Mouse (Mus musculus) kidney, adult 2 months (tissue): ENCODE results near the gene Tfap4. TPM values are rescaled to one million over a fixed set of nuclear protein-coding genes. Genes with fewer than 3 reads are reported as not detected.
A peak's percentile ranks its signal among the peaks of the same experiment; 100 is the strongest.

Experiments
- DNase-seq: peaks from one replicate; pipeline ENCODE4 v3.0.0; 2021
- H3K27ac ChIP-seq: fragments of 200-500 bp; 2 replicates; pipeline ENCODE4 v1.5.1; 2012; ENCODE audit warnings: low read depth, low read length, control low read depth, inconsistent platforms; ENCODE audit not compliant: insufficient read depth
- H3K27me3 ChIP-seq: fragments of 200-500 bp; replicated peaks from 2 replicates; pipeline ENCODE4 v1.6.1; 2012; ENCODE audit warnings: mild to moderate bottlenecking, moderate library complexity, low read length, inconsistent platforms; ENCODE audit not compliant: control insufficient read depth, insufficient read depth
- H3K36me3 ChIP-seq: fragments of 200-500 bp; 2 replicates; pipeline ENCODE4 v1.6.1; 2012; ENCODE audit warnings: mild to moderate bottlenecking, moderate library complexity, low read length, inconsistent platforms; ENCODE audit not compliant: control insufficient read depth, insufficient read depth
- H3K4me1 ChIP-seq: fragments of 200-500 bp; 2 replicates; pipeline ENCODE4 v1.6.1; 2011; ENCODE audit warnings: low read length; ENCODE audit not compliant: control insufficient read depth, insufficient read depth
- H3K4me3 ChIP-seq: fragments of 200-500 bp; 2 replicates; pipeline ENCODE4 v1.5.1; 2011; ENCODE audit warnings: mild to moderate bottlenecking, low read depth, low read length, control low read depth; ENCODE audit not compliant: insufficient read depth
- CTCF ChIP-seq: fragments of 200-500 bp; conservative IDR thresholded peaks from 2 replicates; pipeline ENCODE4 v1.5.1; 2011; ENCODE audit warnings: low read depth, mild to moderate bottlenecking, control low read depth, low read length, moderate library complexity, mixed read lengths; ENCODE audit not compliant: insufficient read depth, insufficient read length
- POLR2A ChIP-seq: fragments of 200-500 bp; IDR thresholded peaks from one replicate; pipeline ENCODE4 v1.6.1; 2011; ENCODE audit warnings: low read depth, low read length, control low read depth
- WGBS: fragments of 180-500 bp; shearing (Covaris S2); methylation state at CpG from one replicate; pipeline ENCODE4 v1.1.7; 2018; 5-methylcytosine and 5-hydroxymethylcytosine counted together
- polyA plus RNA-seq: library from polyadenylated mRNA; depleted of rRNA; stranded (reverse); fragments of >200 nt; gene quantifications from 2 replicates; pipeline ENCODE4 v1.2.3, GENCODE M21; 2012

Gene Tfap4
- polyA plus RNA-seq, 1 experiment: 5.1 TPM

GRCm38 (mm10) chr16:4512661-4513438 lies 46.8 kb downstream of the Tfap4 start:
- DNase-seq: peak; percentile 63
- Histone ChIP-seq H3K27ac (no peak overlapping the region), H3K36me3 (no peaks in the 10 kb centered on the region), H3K27me3 (no peaks in the 10 kb centered on the region), H3K4me1 (peaks cover 7% of the 10 kb centered on the region), H3K4me3 (no peak overlapping the region)
- TF ChIP-seq POLR2A: no peak
- TF ChIP-seq CTCF: no peak
- 58% methylated on average over 3 of the region's 3 CpGs for WGBS

- DNase-seq: no peak
- Histone ChIP-seq H3K4me1 (peaks cover 4% of the 10 kb centered on the region; the same call in 1 of the 2 replicates), H3K4me3 (no peak overlapping the region), H3K27me3 (no peaks in the 10 kb centered on the region), H3K36me3 (no peaks in the 10 kb centered on the region), H3K27ac (no peak overlapping the region)
- no peak for TF ChIP-seq CTCF
- TF ChIP-seq POLR2A: no peak
- 89% methylated on average over 2 of the region's 2 CpGs for WGBS
Observed at GRCm38 (mm10) chr16:4511371-4511770, 48.3 kb downstream of the Tfap4 start.

DNA sequence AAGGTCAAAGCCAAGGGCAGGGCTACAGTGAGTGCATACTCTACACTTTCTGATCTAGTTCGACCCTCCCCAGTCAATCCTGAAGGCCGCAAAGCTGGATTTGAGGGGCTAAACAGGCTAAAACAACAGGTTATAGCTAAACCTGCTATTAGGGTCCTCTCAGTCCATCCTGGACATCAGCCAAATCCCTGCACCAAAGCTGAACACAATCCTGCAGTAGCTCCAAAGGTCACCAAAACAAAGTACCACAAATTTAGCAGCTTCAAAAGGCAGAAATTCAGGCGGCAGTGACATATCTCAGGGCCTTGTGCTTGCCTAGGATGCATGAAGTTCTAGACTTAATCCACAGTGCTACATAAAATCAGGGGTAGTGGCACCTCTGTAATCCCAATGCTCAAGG lies 53.5 kb downstream of the Tfap4 start:
- no peak for TF ChIP-seq POLR2A
- no peak for TF ChIP-seq CTCF
- Histone ChIP-seq H3K4me3 (no peak overlapping the region), H3K4me1 (peaks cover 5% of the 10 kb centered on the region; the same call in 1 of the 2 replicates), H3K27ac (no peak overlapping the region), H3K36me3 (no peaks in the 10 kb centered on the region), H3K27me3 (no peaks in the 10 kb centered on the region)
- WGBS: 55% methylated on average over 3 of the region's 3 CpGs
- peak; percentile 67 for DNase-seq

DNA sequence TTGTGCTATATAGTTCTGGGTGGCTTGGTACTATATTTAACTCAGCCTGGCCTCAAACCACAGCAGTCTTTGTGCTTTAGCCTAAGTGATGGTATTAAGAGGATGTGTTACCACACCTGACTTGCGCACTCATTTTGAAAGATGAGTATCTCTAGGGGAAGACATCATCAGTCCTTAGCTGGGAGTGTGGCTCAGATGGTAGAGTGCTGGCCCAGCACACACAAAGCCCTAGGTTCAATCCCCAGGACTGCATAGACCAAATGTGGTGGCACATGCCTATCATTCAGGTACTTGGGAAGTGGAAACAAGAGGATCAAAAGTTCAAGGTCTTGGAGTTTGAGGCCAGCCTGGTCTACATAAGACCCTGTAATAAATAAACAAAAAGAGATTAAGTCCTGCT lies 56.2 kb downstream of the Tfap4 start:
- DNase-seq: no peak
- peaks cover 5% of the 10 kb centered on the region; the same call in 1 of the 2 replicates for H3K4me1 ChIP-seq
- no peak overlapping the region for H3K4me3 ChIP-seq
- 95% methylated on average over 1 of the region's 1 CpGs for WGBS
- H3K36me3 ChIP-seq: no peaks in the 10 kb centered on the region
- no peaks in the 10 kb centered on the region for H3K27me3 ChIP-seq
- H3K27ac ChIP-seq: no peak overlapping the region
- TF ChIP-seq POLR2A: no peak
- TF ChIP-seq CTCF: no peak

DNA sequence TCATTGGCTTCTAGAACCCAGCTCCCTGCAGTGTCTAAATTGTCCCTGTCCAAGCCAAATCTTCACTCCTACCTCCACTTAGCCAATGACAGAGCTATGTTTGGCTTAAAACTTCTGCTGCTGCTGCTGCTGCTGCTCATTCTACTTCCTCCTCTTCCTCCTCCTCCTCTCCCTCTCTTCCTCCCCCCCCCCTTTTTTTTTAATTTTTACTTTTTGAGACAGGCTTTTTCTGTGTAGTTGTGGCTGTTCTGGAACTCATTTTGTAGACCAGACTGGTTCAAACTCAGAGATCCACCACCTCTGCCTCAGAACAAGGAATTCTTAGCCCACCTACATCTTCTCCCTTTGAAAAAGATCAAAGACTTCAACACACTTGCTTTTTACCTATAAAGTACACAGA lies 57.1 kb downstream of the Tfap4 start:
- Histone ChIP-seq H3K36me3 (no peaks in the 10 kb centered on the region), H3K4me1 (peaks cover 14% of the 10 kb centered on the region), H3K27ac (no peak overlapping the region), H3K4me3 (no peak overlapping the region), H3K27me3 (no peaks in the 10 kb centered on the region)
- no peak for DNase-seq
- no peak for TF ChIP-seq POLR2A
- no peak for TF ChIP-seq CTCF

DNA sequence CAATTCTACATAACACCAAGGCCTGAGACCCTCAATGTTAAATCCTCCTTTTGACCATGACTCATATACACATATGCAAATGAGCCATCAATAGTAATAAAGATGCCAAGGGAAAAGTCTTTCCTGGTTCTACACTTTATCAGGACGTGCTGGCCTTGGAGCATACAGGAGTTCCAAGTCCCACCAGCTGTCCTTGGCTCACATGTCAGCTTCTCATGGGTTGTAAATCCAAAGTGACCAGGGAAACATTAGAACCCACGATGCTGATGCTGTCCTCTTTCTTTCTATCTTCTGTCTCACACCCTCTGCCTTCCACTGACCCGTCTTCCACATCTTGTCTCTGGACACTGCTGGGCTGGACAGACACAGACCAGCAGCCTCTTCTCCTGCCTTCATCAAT lies 58.0 kb downstream of the Tfap4 start:
- no peak for DNase-seq
- TF ChIP-seq POLR2A (no peak), CTCF (no peak)
- no peaks in the 10 kb centered on the region for H3K36me3 ChIP-seq
- H3K4me1 ChIP-seq: peaks cover 15% of the 10 kb centered on the region
- H3K27ac ChIP-seq: no peak overlapping the region
- no peak overlapping the region for H3K4me3 ChIP-seq
- 63% methylated on average over 3 of the region's 3 CpGs for WGBS
- H3K27me3 ChIP-seq: no peaks in the 10 kb centered on the region

GRCm38 (mm10) chr16:4500598-4501385 lies 58.9 kb downstream of the Tfap4 start:
- TF ChIP-seq POLR2A: no peak
- TF ChIP-seq CTCF: no peak
- H3K27ac ChIP-seq: no peak overlapping the region
- DNase-seq: peak; percentile 53
- H3K4me3 ChIP-seq: no peak overlapping the region
- H3K36me3 ChIP-seq: no peaks in the 10 kb centered on the region
- WGBS: 71% methylated on average over 8 of the region's 8 CpGs
- H3K27me3 ChIP-seq: no peaks in the 10 kb centered on the region
- H3K4me1 ChIP-seq: peaks cover 11% of the 10 kb centered on the region
